Mouse (Mus musculus): ENCODE results near the gene Ntrk1. TPM values are rescaled to one million over a fixed set of nuclear protein-coding genes. Genes with fewer than 3 reads are reported as not detected.

Ntrk1 gene
- total RNA-seq (2014; rRNA removed) (0.27 TPM in 1 of 2 replicates, not detected in the other), polyA plus RNA-seq (2012; rRNA removed) (0.04 and 0.12 TPM in 2 replicates)

- Histone ChIP-seq H3K36me3 (ENCODE audit: control insufficient read depth, insufficient read depth, low read length) (no peaks in the 10 kb centered on the region), H3K9ac (ENCODE audit: low read depth, low read length) (peak within 1 kb of the TSS; percentile 10; the same call in 1 of the 2 replicates), H3K27me3 (ENCODE audit: control insufficient read depth, insufficient read depth, low read length) (peaks cover 13% of the 10 kb centered on the region), H3K27ac (replicated peaks; ENCODE audit: insufficient read depth, low read depth, low read length) (no peak within 1 kb of the TSS), H3K4me3 (ENCODE audit: insufficient read depth, low read depth, low read length) (peak within 1 kb of the TSS; percentile 15; the same call in 1 of the 2 replicates), H3K4me1 (ENCODE audit: control insufficient read depth, insufficient read depth, low read length) (peaks cover 6% of the 10 kb centered on the region; the same call in 1 of the 2 replicates), H3K79me2 (ENCODE audit: control insufficient read depth, insufficient read depth, low read length) (no peaks in the 10 kb centered on the region)
- WGBS: 2% methylated on average over 47 of the region's 47 CpGs
- TF ChIP-seq POLR2A (IDR thresholded peaks at IDR 0.05; ENCODE audit: extremely low read depth, insufficient read depth, low read length) (no peak), CTCF (IDR thresholded peaks at IDR 0.05; ENCODE audit: low read depth, low read length) (no peak)
- DNase-seq (ENCODE audit: extremely low read depth, low read depth, low spot score): no peak
Measured at GRCm38 (mm10) chr3:87794922-87795325, at the start of gene Ntrk1. Ntrk1 (minus strand) TSS chr3:87795162.

GRCm38 (mm10) chr3:87840858-87841257 is 45.9 kb upstream of the Ntrk1 start:
- TF ChIP-seq CTCF (IDR thresholded peaks at IDR 0.05; ENCODE audit: low read depth, low read length) (no peak), POLR2A (IDR thresholded peaks at IDR 0.05; ENCODE audit: extremely low read depth, insufficient read depth, low read length) (no peak)
- no peak for DNase-seq (ENCODE audit: extremely low read depth, low read depth, low spot score)
- no peaks in the 10 kb centered on the region for H3K27me3 ChIP-seq (ENCODE audit: control insufficient read depth, insufficient read depth, low read length)
- H3K9ac ChIP-seq (ENCODE audit: low read depth, low read length): no peak overlapping the region
- no peaks in the 10 kb centered on the region for H3K79me2 ChIP-seq (ENCODE audit: control insufficient read depth, insufficient read depth, low read length)
- no peak overlapping the region for H3K27ac ChIP-seq (replicated peaks; ENCODE audit: insufficient read depth, low read depth, low read length)
- no peaks in the 10 kb centered on the region for H3K4me1 ChIP-seq (ENCODE audit: control insufficient read depth, insufficient read depth, low read length)
- no peaks in the 10 kb centered on the region for H3K36me3 ChIP-seq (ENCODE audit: control insufficient read depth, insufficient read depth, low read length)
- H3K4me3 ChIP-seq (ENCODE audit: insufficient read depth, low read depth, low read length): no peak overlapping the region

GRCm38 (mm10) chr3:87838622-87839021 is 43.7 kb upstream of the Ntrk1 start:
- DNase-seq (ENCODE audit: extremely low read depth, low read depth, low spot score): peak; percentile 37
- H3K4me1 ChIP-seq (ENCODE audit: control insufficient read depth, insufficient read depth, low read length): no peaks in the 10 kb centered on the region
- 2% methylated on average over 4 of the region's 4 CpGs for WGBS

GRCm38 (mm10) chr3:87833482-87833881 is 38.5 kb upstream of the Ntrk1 start:
- H3K27me3 ChIP-seq (ENCODE audit: control insufficient read depth, insufficient read depth, low read length): no peaks in the 10 kb centered on the region
- WGBS: 65% methylated on average over 5 of the region's 5 CpGs
- no peaks in the 10 kb centered on the region for H3K36me3 ChIP-seq (ENCODE audit: control insufficient read depth, insufficient read depth, low read length)
- DNase-seq (ENCODE audit: extremely low read depth, low read depth, low spot score): no peak
- H3K9ac ChIP-seq (ENCODE audit: low read depth, low read length): no peak overlapping the region
- no peak overlapping the region for H3K27ac ChIP-seq (replicated peaks; ENCODE audit: insufficient read depth, low read depth, low read length)
- H3K79me2 ChIP-seq (ENCODE audit: control insufficient read depth, insufficient read depth, low read length): no peaks in the 10 kb centered on the region
- H3K4me1 ChIP-seq (ENCODE audit: control insufficient read depth, insufficient read depth, low read length): no peaks in the 10 kb centered on the region
- no peak for TF ChIP-seq POLR2A (IDR thresholded peaks at IDR 0.05; ENCODE audit: extremely low read depth, insufficient read depth, low read length)
- peak; percentile 33; the same call in 1 of the 2 replicates for TF ChIP-seq CTCF (IDR thresholded peaks at IDR 0.05; ENCODE audit: low read depth, low read length)
- no peak overlapping the region for H3K4me3 ChIP-seq (ENCODE audit: insufficient read depth, low read depth, low read length)

More at GRCm38 (mm10) chr3:87838622-87839021, 43.7 kb upstream of the Ntrk1 start:
- Histone ChIP-seq H3K79me2 (ENCODE audit: control insufficient read depth, insufficient read depth, low read length) (no peaks in the 10 kb centered on the region), H3K9ac (ENCODE audit: low read depth, low read length) (no peak overlapping the region), H3K27me3 (ENCODE audit: control insufficient read depth, insufficient read depth, low read length) (no peaks in the 10 kb centered on the region), H3K36me3 (ENCODE audit: control insufficient read depth, insufficient read depth, low read length) (no peaks in the 10 kb centered on the region), H3K4me3 (ENCODE audit: insufficient read depth, low read depth, low read length) (no peak overlapping the region), H3K27ac (replicated peaks; ENCODE audit: insufficient read depth, low read depth, low read length) (no peak overlapping the region)
- TF ChIP-seq CTCF (IDR thresholded peaks at IDR 0.05; ENCODE audit: low read depth, low read length) (peak; percentile 75), POLR2A (IDR thresholded peaks at IDR 0.05; ENCODE audit: extremely low read depth, insufficient read depth, low read length) (no peak)

- Histone ChIP-seq H3K27ac (replicated peaks; ENCODE audit: insufficient read depth, low read depth, low read length) (no peak overlapping the region), H3K79me2 (ENCODE audit: control insufficient read depth, insufficient read depth, low read length) (no peaks in the 10 kb centered on the region), H3K36me3 (ENCODE audit: control insufficient read depth, insufficient read depth, low read length) (no peaks in the 10 kb centered on the region), H3K9ac (ENCODE audit: low read depth, low read length) (no peak overlapping the region), H3K27me3 (ENCODE audit: control insufficient read depth, insufficient read depth, low read length) (no peaks in the 10 kb centered on the region), H3K4me3 (ENCODE audit: insufficient read depth, low read depth, low read length) (no peak overlapping the region), H3K4me1 (ENCODE audit: control insufficient read depth, insufficient read depth, low read length) (no peaks in the 10 kb centered on the region)
- WGBS: 81% methylated on average over 7 of the region's 7 CpGs
- TF ChIP-seq CTCF (IDR thresholded peaks at IDR 0.05; ENCODE audit: low read depth, low read length) (no peak), POLR2A (IDR thresholded peaks at IDR 0.05; ENCODE audit: extremely low read depth, insufficient read depth, low read length) (no peak)
- no peak for DNase-seq (ENCODE audit: extremely low read depth, low read depth, low spot score)
Measured at GRCm38 (mm10) chr3:87832109-87832859, 37.3 kb upstream of the Ntrk1 start.

GRCm38 (mm10) chr3:87829025-87829424 is 34.1 kb upstream of the Ntrk1 start:
- no peaks in the 10 kb centered on the region for H3K27me3 ChIP-seq (ENCODE audit: control insufficient read depth, insufficient read depth, low read length)
- no peak overlapping the region for H3K9ac ChIP-seq (ENCODE audit: low read depth, low read length)
- H3K27ac ChIP-seq (replicated peaks; ENCODE audit: insufficient read depth, low read depth, low read length): no peak overlapping the region
- H3K79me2 ChIP-seq (ENCODE audit: control insufficient read depth, insufficient read depth, low read length): no peaks in the 10 kb centered on the region
- DNase-seq (ENCODE audit: extremely low read depth, low read depth, low spot score): no peak
- no peak overlapping the region for H3K4me3 ChIP-seq (ENCODE audit: insufficient read depth, low read depth, low read length)
- no peaks in the 10 kb centered on the region for H3K36me3 ChIP-seq (ENCODE audit: control insufficient read depth, insufficient read depth, low read length)
- H3K4me1 ChIP-seq (ENCODE audit: control insufficient read depth, insufficient read depth, low read length): no peaks in the 10 kb centered on the region
- WGBS: 47% methylated on average over 10 of the region's 10 CpGs
- TF ChIP-seq CTCF (IDR thresholded peaks at IDR 0.05; ENCODE audit: low read depth, low read length): no peak
- TF ChIP-seq POLR2A (IDR thresholded peaks at IDR 0.05; ENCODE audit: extremely low read depth, insufficient read depth, low read length): no peak
